Mouse (Mus musculus) heart, postnatal 25 days (tissue): ENCODE data around the gene Cd5l. TPM values are rescaled to one million over a fixed set of nuclear protein-coding genes. Genes with fewer than 3 reads are reported as not detected.
A peak's percentile ranks its signal among the peaks of the same experiment; 100 is the strongest.

ENCODE experiments used
- DNase-seq: peaks from one replicate; pipeline ENCODE4 v3.0.0; 2022; ENCODE audit warnings: low spot score
- intact Hi-C: fragments of 180-260 bp; cut with DNase I; formaldehyde crosslinking; loops from one replicate; pipeline ENCODE4 v1.15.1; 2025
- total RNA-seq, 2 experiments: library from RNA; stranded (reverse); gene quantifications; 2 replicates each; pipeline ENCODE4 v1.2.3; 2021

Gene Cd5l
- total RNA-seq, 2 experiments from 2014 or later = 0.59 to 0.73 TPM

- no peak for DNase-seq
Observed at GRCm38 (mm10) chr3:87399906-87400305, 42.2 kb downstream of the Cd5l start.

GRCm38 (mm10) chr3:87401321-87401720 is 43.6 kb downstream of the Cd5l start:
- intact Hi-C loops = no loop called here
- no peak for DNase-seq

More at GRCm38 (mm10) chr3:87399906-87400305, 42.2 kb downstream of the Cd5l start:
- intact Hi-C loops = no loop called here

GRCm38 (mm10) chr3:87408171-87408570 is 50.5 kb downstream of the Cd5l start:
- intact Hi-C loops = loop anchor here (2.0 to 5.0 kb wide), 2 partner anchors 83 to 166 kb away; no protein-coding TSS in a partner anchor
- DNase-seq = no peak

DNA sequence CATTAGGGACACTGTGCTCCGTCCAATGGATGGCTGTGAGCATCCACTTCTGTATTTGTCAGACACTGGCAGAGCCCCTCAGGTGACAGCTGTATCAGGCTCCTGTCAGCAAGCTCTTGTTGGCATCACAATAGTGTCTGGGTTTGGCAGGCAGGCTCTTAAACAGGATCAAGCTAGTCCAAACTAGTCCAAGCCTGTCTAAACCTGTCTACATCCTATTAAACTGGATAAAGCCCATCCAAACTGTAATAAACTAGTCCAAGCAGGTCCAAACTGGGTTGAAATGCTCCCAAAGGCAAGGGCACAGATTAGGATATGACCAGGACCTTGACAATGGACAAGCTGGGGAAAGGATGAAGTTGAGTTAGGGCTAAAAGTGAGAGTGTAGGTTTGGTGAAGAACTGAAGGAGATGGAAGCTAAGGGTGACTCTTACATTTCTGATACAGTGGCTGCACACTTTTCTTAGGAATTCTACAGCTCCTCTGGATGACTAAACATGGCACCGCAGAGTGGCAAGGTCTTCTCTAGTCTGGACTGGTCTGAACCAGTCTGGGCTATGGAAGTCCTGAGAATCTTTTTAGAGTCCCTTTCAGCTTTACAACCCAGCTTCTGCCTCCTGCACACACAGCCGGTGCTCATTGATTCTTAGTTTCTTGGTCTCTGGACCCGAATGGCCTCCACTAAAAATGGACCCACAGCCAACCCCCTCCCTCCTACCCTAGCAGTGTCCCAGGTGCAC is 51.7 kb downstream of the Cd5l start:
- DNase-seq = no peak
- intact Hi-C loops = loop anchor here (2.0 to 5.0 kb wide), 2 partner anchors 85 to 167 kb away; no protein-coding TSS in a partner anchor

DNA sequence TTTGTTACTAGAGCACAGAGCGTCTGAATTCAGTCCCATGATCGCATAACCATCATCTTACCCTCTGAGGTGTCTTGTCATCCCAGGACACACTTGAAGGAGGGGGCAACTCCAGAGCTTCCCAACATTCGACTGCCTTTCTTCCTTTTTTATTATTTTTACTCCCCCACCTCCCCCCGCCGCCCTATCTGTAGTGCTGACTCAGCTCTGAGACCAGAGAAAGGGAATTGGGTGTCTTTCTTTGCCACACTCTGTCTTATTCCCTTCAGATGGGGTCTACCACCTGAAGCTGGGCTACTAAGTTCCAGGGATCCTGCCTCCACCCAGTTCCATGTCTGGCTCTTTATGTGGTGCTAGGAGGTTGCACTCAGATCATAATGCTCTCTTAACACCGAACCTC is 52.9 kb downstream of the Cd5l start:
- intact Hi-C loops = loop anchor here (2.0 to 5.0 kb wide), 2 partner anchors 88 to 152 kb away; no protein-coding TSS in a partner anchor
- DNase-seq = no peak

DNA sequence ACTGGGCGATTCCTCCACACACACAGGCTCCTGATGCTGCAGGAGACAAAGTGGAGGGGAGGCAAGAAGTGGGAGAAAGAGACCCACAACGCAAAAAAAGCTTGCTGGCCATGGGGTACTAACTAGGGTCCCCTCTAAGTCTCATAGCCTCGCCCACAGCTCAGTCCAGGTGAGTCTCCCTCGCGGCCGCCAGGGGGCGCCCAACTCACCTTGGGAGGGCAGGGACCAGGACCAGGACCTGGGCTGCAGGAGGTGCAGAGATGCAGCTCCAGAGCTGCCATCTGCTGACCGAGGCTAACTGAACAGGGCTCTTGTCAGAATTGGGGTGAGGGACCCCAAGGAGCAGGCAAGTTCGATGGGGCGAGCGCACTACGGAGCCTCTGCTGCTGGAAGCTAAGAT is 53.5 kb downstream of the Cd5l start:
- intact Hi-C loops = loop anchor here (2.0 to 5.0 kb wide), 2 partner anchors 88 to 151 kb away; no protein-coding TSS in a partner anchor

DNA sequence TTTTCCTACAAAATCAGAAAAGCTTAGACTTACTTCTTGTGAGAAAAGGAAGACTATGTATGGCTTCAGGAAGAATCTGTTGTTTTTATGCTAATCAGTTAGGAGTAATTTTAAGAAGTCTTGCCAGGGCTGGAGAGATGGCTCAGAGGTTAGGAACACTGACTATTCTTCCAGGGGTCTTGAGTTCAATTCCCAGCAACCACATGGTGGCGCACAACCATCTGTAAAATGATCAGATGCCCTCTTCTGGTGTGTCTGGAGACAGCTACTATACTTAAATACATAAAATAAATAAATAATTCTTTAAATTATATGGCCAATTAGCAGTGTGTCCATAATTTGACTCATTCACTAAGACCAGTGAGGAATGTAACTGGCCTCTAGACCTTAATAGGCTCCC is 63.0 kb downstream of the Cd5l start:
- no peak for DNase-seq
- intact Hi-C loops = no loop called here

More for the DNA sequence above, 53.5 kb downstream of the Cd5l start:
- DNase-seq = peak; percentile 5

Other genes with a start within 250 kb of the Cd5l start
- 1 to 10 TPM; 7.1 to 8.4 TPM for gene Kirrel, start 183.1 kb upstream of the Cd5l start, total RNA-seq
- 10 to 100 TPM in 1 of 2 experiments, 1 to 10 TPM in 1; 10.0 to 11.6 TPM for gene Fcrls, start 94.1 kb upstream of the Cd5l start, total RNA-seq
- gene Fcrl1, start 18.5 kb downstream of the Cd5l start, total RNA-seq = under 1 TPM; 0.42 to 0.87 TPM
- not detected for gene Fcrl5, start 77.9 kb downstream of the Cd5l start, total RNA-seq
- gene Etv3, start 167.5 kb downstream of the Cd5l start, total RNA-seq = 10 to 100 TPM; 17.7 to 18.3 TPM